Mouse (Mus musculus) E14TG2a.4 (cell line): Measurements from ENCODE around the gene Prph2.

Experiments
- CTCF ChIP-seq: conservative IDR thresholded peaks from 2 replicates; pipeline ENCODE4 v1.5.1; 2014; ENCODE audit warnings: low read length
- POU5F1 ChIP-seq: IDR thresholded peaks from 2 replicates; pipeline ENCODE4 v1.6.1; 2014; ENCODE audit warnings: low read length, borderline replicate concordance

DNA sequence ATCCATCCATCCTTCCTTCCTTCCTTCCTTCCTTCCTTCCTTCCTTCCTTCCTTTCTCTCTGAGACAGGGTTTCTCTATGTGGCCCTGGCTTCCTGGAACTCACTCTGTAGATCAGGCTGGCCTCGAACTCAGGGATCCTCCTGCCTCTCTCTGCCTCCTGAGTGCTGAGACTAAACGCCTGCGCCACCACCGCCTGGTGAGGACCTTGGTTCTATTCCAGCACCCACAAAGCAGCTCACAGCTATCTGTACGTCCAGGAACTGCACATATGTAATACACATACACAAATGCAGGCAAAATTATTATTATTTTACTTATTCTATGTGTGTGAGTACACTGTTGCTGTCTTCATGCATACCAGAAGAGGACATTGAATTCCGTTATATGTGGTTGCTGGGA is 25.5 kb upstream of the Prph2 start:
- no peak for TF ChIP-seq CTCF
- no peak for TF ChIP-seq POU5F1
